12 mouse cellular contexts compared by ENCODE assay signal in genomic region chr17:48004619-48005018, GRCm38 (mm10). TPM values are rescaled to one million over a fixed set of nuclear protein-coding genes. Genes with fewer than 3 reads are reported as not detected.
DNase-seq lines count a peak whose midpoint lies in the region; ATAC-seq and TF ChIP-seq lines count a peak whose summit lies in the region.
"Had no signal": no experiment of that assay in that cellular context is flagged by ENCODE, and none has a peak within 500 bp of the region (broad histone marks: within the 10 kb centered on the region; RNA-seq: fewer than 3 reads in every experiment).

No protein-coding gene starts in this region.

- H3K9me3 ChIP-seq in hindbrain, embryonic 10.5 days, result no peaks in the 10 kb centered on the region
- no peaks in the 10 kb centered on the region for H3K9me3 ChIP-seq in hindbrain, embryonic 16.5 days (ENCODE audit: control insufficient read depth, low read length)
- H3K9me3 ChIP-seq in midbrain, embryonic 10.5 days (replicated peaks), result no peaks in the 10 kb centered on the region
- no peaks in the 10 kb centered on the region for H3K9me3 ChIP-seq in midbrain, embryonic 13.5 days
- no peaks in the 10 kb centered on the region for H3K9me3 ChIP-seq in limb, embryonic 10.5 days (replicated peaks)
- no peaks in the 10 kb centered on the region for H3K9me3 ChIP-seq in stomach, postnatal 0 days (ENCODE audit: control insufficient read depth, low read length)

- H3K27me3 ChIP-seq in hindbrain, embryonic 10.5 days (ENCODE audit: insufficient read depth, poor library complexity, severe bottlenecking), result peaks cover 45% of the 10 kb centered on the region
- no peaks in the 10 kb centered on the region for H3K27me3 ChIP-seq in hindbrain, embryonic 16.5 days (replicated peaks; ENCODE audit: control insufficient read depth, insufficient read depth, low read length)
- H3K27me3 ChIP-seq in midbrain, embryonic 10.5 days (ENCODE audit: low read depth, poor library complexity, severe bottlenecking), result peaks cover 54% of the 10 kb centered on the region
- H3K27me3 ChIP-seq in midbrain, embryonic 13.5 days, result peaks cover 21% of the 10 kb centered on the region
- H3K27me3 ChIP-seq in limb, embryonic 10.5 days (ENCODE audit: low read depth, poor library complexity, severe bottlenecking), result peaks cover 76% of the 10 kb centered on the region
- no peaks in the 10 kb centered on the region for H3K27me3 ChIP-seq in stomach, postnatal 0 days (ENCODE audit: control insufficient read depth, insufficient read depth, low read length)
- H3K27me3 ChIP-seq: CH12.LX had no signal

- no peak overlapping the region for H3K4me3 ChIP-seq in hindbrain, embryonic 10.5 days
- no peak overlapping the region for H3K4me3 ChIP-seq in hindbrain, embryonic 16.5 days (ENCODE audit: low read length)
- H3K4me3 ChIP-seq in midbrain, embryonic 10.5 days, result no peak overlapping the region
- H3K4me3 ChIP-seq in midbrain, embryonic 13.5 days (replicated peaks), result no peak overlapping the region
- no peak overlapping the region for H3K4me3 ChIP-seq in limb, embryonic 10.5 days
- H3K4me3 ChIP-seq in stomach, postnatal 0 days (ENCODE audit: low read depth, low read length), result no peak overlapping the region

- no peak for DNase-seq in hindbrain, embryonic 10.5 days (ENCODE audit: low spot score)
- DNase-seq in midbrain, embryonic 10.5 days (ENCODE audit: low spot score), result no peak
- no peak for DNase-seq in limb, embryonic 10.5 days (ENCODE audit: low spot score)
- DNase-seq in stomach, postnatal 0 days (ENCODE audit: low spot score), result no peak
- DNase-seq in Muller cell, postnatal 12 days (ENCODE audit: inconsistent ontology term), result no peak
- DNase-seq: adrenal gland, postnatal 14 days; gastrocnemius, postnatal 25 days had no signal

- peaks cover 77% of the 10 kb centered on the region for H3K4me1 ChIP-seq in hindbrain, embryonic 10.5 days (replicated peaks)
- peaks cover 4% of the 10 kb centered on the region; the same call in 1 of the 2 replicates for H3K4me1 ChIP-seq in hindbrain, embryonic 16.5 days (ENCODE audit: control insufficient read depth, insufficient read depth, low read depth, low read length)
- peaks cover 70% of the 10 kb centered on the region for H3K4me1 ChIP-seq in midbrain, embryonic 10.5 days
- H3K4me1 ChIP-seq in midbrain, embryonic 13.5 days (replicated peaks), result peaks cover 34% of the 10 kb centered on the region
- H3K4me1 ChIP-seq in limb, embryonic 10.5 days, result peaks cover 68% of the 10 kb centered on the region
- H3K4me1 ChIP-seq in stomach, postnatal 0 days (replicated peaks; ENCODE audit: control insufficient read depth, insufficient read depth), result peaks cover 5% of the 10 kb centered on the region

- peak overlapping the region; percentile 79 for H3K27ac ChIP-seq in hindbrain, embryonic 10.5 days
- H3K27ac ChIP-seq in hindbrain, embryonic 16.5 days (ENCODE audit: low read depth, low read length), result no peak overlapping the region
- peak overlapping the region; percentile 78 for H3K27ac ChIP-seq in midbrain, embryonic 10.5 days (replicated peaks)
- no peak overlapping the region for H3K27ac ChIP-seq in midbrain, embryonic 13.5 days
- peak overlapping the region; percentile 71 for H3K27ac ChIP-seq in limb, embryonic 10.5 days
- H3K27ac ChIP-seq in stomach, postnatal 0 days (replicated peaks), result peak overlapping the region; percentile 78

- no peak overlapping the region for H3K4me2 ChIP-seq in hindbrain, embryonic 16.5 days (ENCODE audit: low read length)
- H3K4me2 ChIP-seq in midbrain, embryonic 13.5 days (replicated peaks), result no peak overlapping the region
- H3K4me2 ChIP-seq in stomach, postnatal 0 days (replicated peaks; ENCODE audit: low read depth), result no peak overlapping the region

- TF ChIP-seq EP300 in stomach, postnatal 0 days (optimal IDR thresholded peaks at IDR 0.05), result no peak

- WGBS in hindbrain, embryonic 10.5 days, result 74% methylated on average over 9 of the region's 9 CpGs
- 72% methylated on average over 9 of the region's 9 CpGs for WGBS in hindbrain, embryonic 16.5 days
- WGBS in midbrain, embryonic 10.5 days, result 53% methylated on average over 9 of the region's 9 CpGs
- WGBS in midbrain, embryonic 13.5 days, result 61% methylated on average over 9 of the region's 9 CpGs
- 53% methylated on average over 9 of the region's 9 CpGs for WGBS in limb, embryonic 10.5 days
- 29% methylated on average over 9 of the region's 9 CpGs for WGBS in stomach, postnatal 0 days

- ATAC-seq in hindbrain, embryonic 16.5 days, result no peak
- no peak for ATAC-seq in midbrain, embryonic 13.5 days
- no peak for ATAC-seq in stomach, postnatal 0 days (ENCODE audit: low FRiP score, low TSS enrichment)
- ATAC-seq: inflammation-experienced regulatory T-cells, adult 6 months had no signal

- no peaks in the 10 kb centered on the region for H3K36me3 ChIP-seq in hindbrain, embryonic 10.5 days
- no peaks in the 10 kb centered on the region for H3K36me3 ChIP-seq in hindbrain, embryonic 16.5 days (ENCODE audit: control insufficient read depth, insufficient read depth, low read length)
- H3K36me3 ChIP-seq in midbrain, embryonic 10.5 days, result no peaks in the 10 kb centered on the region
- H3K36me3 ChIP-seq in midbrain, embryonic 13.5 days, result no peaks in the 10 kb centered on the region
- no peaks in the 10 kb centered on the region for H3K36me3 ChIP-seq in limb, embryonic 10.5 days
- H3K36me3 ChIP-seq in stomach, postnatal 0 days (ENCODE audit: control insufficient read depth, insufficient read depth, low read length), result no peaks in the 10 kb centered on the region

- H3K9ac ChIP-seq in hindbrain, embryonic 16.5 days (ENCODE audit: low read depth, low read length), result no peak overlapping the region
- H3K9ac ChIP-seq in midbrain, embryonic 13.5 days (replicated peaks), result no peak overlapping the region; the same call in 1 of the 2 replicates
- no peak overlapping the region for H3K9ac ChIP-seq in stomach, postnatal 0 days (ENCODE audit: low read length)

- no peak for TF ChIP-seq CTCF in stomach, postnatal 0 days (IDR thresholded peaks at IDR 0.05; ENCODE audit: low read depth)

RNA-seq across cellular contexts. Expression of gene 1700122O11Rik, which starts 33.5 kb away (rescaled TPM):
- not detected in 2 replicates for polyA plus RNA-seq in hindbrain, embryonic 10.5 days (2016; fragmentation: Nextera tagmentation; extraction: Ambion mirVana)
- not detected in 2 replicates for polyA plus RNA-seq in hindbrain, embryonic 16.5 days (2015; fragmentation: Nextera tagmentation; extraction: Ambion mirVana)
- polyA plus RNA-seq in midbrain, embryonic 10.5 days (2016; fragmentation: Nextera tagmentation; extraction: Ambion mirVana), result not detected in 2 replicates
- not detected in 2 replicates for polyA plus RNA-seq in midbrain, embryonic 13.5 days (2015; fragmentation: Nextera tagmentation; extraction: Ambion mirVana)
- not detected in 2 replicates for polyA plus RNA-seq in limb, embryonic 10.5 days (2016; fragmentation: Nextera tagmentation; extraction: Ambion mirVana)
- polyA plus RNA-seq in stomach, postnatal 0 days (2015; fragmentation: Nextera tagmentation; extraction: Ambion mirVana), result not detected in 2 replicates
- polyA plus RNA-seq: inflammation-experienced regulatory T-cells, adult 6 months; spleen, adult 2 months had no signal

Comparison
In these comparisons a context has a peak if more than half of its experiments do, and no peak if none do; other contexts are left out.
1. H3K27ac ChIP-seq: peak in hindbrain, embryonic 10.5 days (single experiment), midbrain, embryonic 10.5 days (single experiment), limb, embryonic 10.5 days (single experiment) and stomach, postnatal 0 days (single experiment); none in hindbrain, embryonic 16.5 days (single experiment) and midbrain, embryonic 13.5 days (single experiment).